9 mouse cellular contexts compared by ENCODE assay signal in the genomic region with DNA sequence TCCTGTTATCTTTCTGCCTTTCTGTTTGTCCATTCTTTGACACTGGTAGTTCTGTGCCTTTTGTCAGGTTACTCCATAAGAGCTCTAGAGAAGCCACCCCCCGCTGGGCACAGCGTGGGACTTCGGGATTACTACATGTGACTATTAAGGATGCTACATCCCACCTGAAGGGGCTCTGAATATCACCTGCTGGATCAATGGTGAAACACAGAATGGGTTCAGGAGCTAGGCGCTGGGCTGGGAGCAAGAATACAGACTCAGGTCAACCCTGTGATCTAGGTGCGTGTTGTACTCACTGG. TPM values are rescaled to one million over a fixed set of nuclear protein-coding genes. Genes with fewer than 3 reads are reported as not detected.
A peak's percentile ranks its signal among the peaks of the same experiment; 100 is the strongest.
DNase-seq lines count a peak whose midpoint lies in the region; ATAC-seq and TF ChIP-seq lines count a peak whose summit lies in the region.
"Had no signal": no experiment of that assay in that cellular context is flagged by ENCODE, and none has a peak within 500 bp of the region (broad histone marks: within the 10 kb centered on the region; RNA-seq: fewer than 3 reads in every experiment).

No protein-coding gene starts in this region.

- ATAC-seq in heart, postnatal 0 days (ENCODE audit: insufficient read depth, low read depth): no peak
- no peak for ATAC-seq in limb, embryonic 14.5 days (ENCODE audit: low FRiP score, low read depth)

- intact Hi-C loops in heart, adult 2 months (cut with DNase I): no loop called here

- 0 out of 2 replicates have a peak, but pooled peaks cover under 1% of the 10 kb centered on the region for H3K4me1 ChIP-seq in heart, postnatal 0 days (ENCODE audit: control insufficient read depth, insufficient read depth)
- no peaks in the 10 kb centered on the region; the same call in 1 of the 2 replicates for H3K4me1 ChIP-seq in heart, adult 2 months (ENCODE audit: control insufficient read depth, insufficient read depth, low read length)
- H3K4me1 ChIP-seq in thymus, adult 2 months (replicated peaks; ENCODE audit: control insufficient read depth, insufficient read depth, low read length): peaks cover 57% of the 10 kb centered on the region
- H3K4me1 ChIP-seq in limb, embryonic 14.5 days (ENCODE audit: control insufficient read depth, insufficient read depth, low read length): no peaks in the 10 kb centered on the region

- H3K9ac ChIP-seq in heart, postnatal 0 days (replicated peaks; ENCODE audit: low read depth, low read length): no peak overlapping the region
- no peak overlapping the region for H3K9ac ChIP-seq in heart, adult 2 months (ENCODE audit: low read depth, low read length)
- no peak overlapping the region for H3K9ac ChIP-seq in limb, embryonic 14.5 days (ENCODE audit: low read depth, low read length, severe bottlenecking)

- no peak for TF ChIP-seq CTCF in heart, postnatal 0 days (IDR thresholded peaks at IDR 0.05; ENCODE audit: low read depth)
- no peak for TF ChIP-seq CTCF in heart, adult 2 months (IDR thresholded peaks at IDR 0.05)
- TF ChIP-seq CTCF in thymus, adult 2 months (IDR thresholded peaks at IDR 0.05; ENCODE audit: borderline replicate concordance, control insufficient read depth, extremely low read depth, insufficient read depth, low read length, poor library complexity): no peak

- H3K36me3 ChIP-seq in heart, postnatal 0 days (replicated peaks; ENCODE audit: control insufficient read depth, insufficient read depth, low read length): no peaks in the 10 kb centered on the region
- H3K36me3 ChIP-seq in heart, adult 2 months (ENCODE audit: control insufficient read depth, insufficient read depth, low read length): no peaks in the 10 kb centered on the region
- H3K36me3 ChIP-seq in thymus, adult 2 months (ENCODE audit: control insufficient read depth, insufficient read depth, low read length): no peaks in the 10 kb centered on the region
- H3K36me3 ChIP-seq in limb, embryonic 14.5 days (ENCODE audit: control insufficient read depth, insufficient read depth, low read length): no peaks in the 10 kb centered on the region

- H3K79me2 ChIP-seq in heart, adult 2 months (replicated peaks; ENCODE audit: control insufficient read depth, insufficient read depth, low read length): no peaks in the 10 kb centered on the region

- 68% methylated on average over 5 of the region's 5 CpGs for WGBS in heart, postnatal 0 days
- WGBS in heart, adult 2 months: 69% methylated on average over 5 of the region's 5 CpGs
- WGBS in thymus, adult 2 months: 94% methylated on average over 5 of the region's 5 CpGs
- WGBS in limb, embryonic 14.5 days: 48% methylated on average over 5 of the region's 5 CpGs

- TF ChIP-seq EP300 in heart, postnatal 0 days (IDR thresholded peaks at IDR 0.05; ENCODE audit: low read depth): no peak
- TF ChIP-seq EP300 in heart, adult 2 months (IDR thresholded peaks at IDR 0.05; ENCODE audit: insufficient read depth, low read depth, low read length): no peak

- DNase-seq in heart, postnatal 0 days (ENCODE audit: low spot score): no peak
- no peak for DNase-seq in heart, adult 2 months
- DNase-seq in thymus, adult 2 months: no peak
- no peak for DNase-seq in thymus, adult 18-20 months
- DNase-seq in limb, embryonic 14.5 days (ENCODE audit: low spot score): no peak
- DNase-seq in urinary bladder, postnatal 14 days (ENCODE audit: low spot score): no peak
- DNase-seq in adrenal gland, adult 2 months: no peak
- no peak for DNase-seq in ovary, postnatal 10 days (ENCODE audit: low spot score)
- DNase-seq: kidney, postnatal 36 days had no signal

- H3K4me3 ChIP-seq in heart, postnatal 0 days (ENCODE audit: low read depth, low read length): peak overlapping the region; percentile 54
- H3K4me3 ChIP-seq in heart, adult 2 months: no peak overlapping the region
- H3K4me3 ChIP-seq in thymus, adult 2 months (ENCODE audit: control insufficient read depth, insufficient read depth, low read length): peak overlapping the region; percentile 92
- peak overlapping the region; percentile 54 for H3K4me3 ChIP-seq in limb, embryonic 14.5 days (replicated peaks; ENCODE audit: low read length)

- H3K4me2 ChIP-seq in heart, postnatal 0 days (ENCODE audit: low read depth, low read length): peak overlapping the region; percentile 65
- H3K4me2 ChIP-seq in limb, embryonic 14.5 days (replicated peaks; ENCODE audit: low read depth, low read length, severe bottlenecking): no peak overlapping the region; the same call in 1 of the 2 replicates

- no peak overlapping the region for H3K27ac ChIP-seq in heart, postnatal 0 days (ENCODE audit: low read depth)
- no peak overlapping the region; the same call in 1 of the 2 replicates for H3K27ac ChIP-seq in heart, adult 2 months
- H3K27ac ChIP-seq in thymus, adult 2 months (ENCODE audit: control insufficient read depth, insufficient read depth, low read length): peak overlapping the region; percentile 15; the same call in 1 of the 2 replicates
- H3K27ac ChIP-seq in limb, embryonic 14.5 days (replicated peaks; ENCODE audit: low read depth, low read length): no peak overlapping the region

- H3K27me3 ChIP-seq in heart, postnatal 0 days (ENCODE audit: control insufficient read depth, insufficient read depth, low read length): peaks cover 3% of the 10 kb centered on the region; the same call in 1 of the 2 replicates
- no peaks in the 10 kb centered on the region for H3K27me3 ChIP-seq in heart, adult 2 months (ENCODE audit: control insufficient read depth, insufficient read depth, low read length)
- no peaks in the 10 kb centered on the region for H3K27me3 ChIP-seq in thymus, adult 2 months (ENCODE audit: control insufficient read depth, insufficient read depth, low read length)
- no peaks in the 10 kb centered on the region for H3K27me3 ChIP-seq in limb, embryonic 14.5 days (ENCODE audit: control insufficient read depth, insufficient read depth, low read length)

- no peak for TF ChIP-seq POLR2A in heart, adult 2 months (IDR thresholded peaks at IDR 0.05; ENCODE audit: insufficient read depth, low read depth, low read length)
- TF ChIP-seq POLR2A in thymus, adult 2 months (IDR thresholded peaks at IDR 0.05; ENCODE audit: control insufficient read depth, extremely low read depth, insufficient read depth, low read length, poor library complexity): no peak
- TF ChIP-seq POLR2A in limb, embryonic 14.5 days (IDR thresholded peaks at IDR 0.05; ENCODE audit: borderline replicate concordance, extremely low read depth, insufficient read depth, insufficient read length): no peak

- H3K9me3 ChIP-seq in heart, postnatal 0 days (replicated peaks; ENCODE audit: control insufficient read depth, low read length): no peaks in the 10 kb centered on the region
- H3K9me3 ChIP-seq in limb, embryonic 14.5 days (ENCODE audit: control insufficient read depth, low read length): no peaks in the 10 kb centered on the region

RNA-seq across cellular contexts. Expression of a gene that starts 0.8 kb away (rescaled TPM):
- total RNA-seq in heart, postnatal 0 days (2014; rRNA removed; ENCODE audit: low replicate concordance): 5.3 and 8.2 TPM in 2 replicates
- 1.5 and 1.6 TPM in 2 replicates for polyA plus RNA-seq in heart, postnatal 0 days (2015; fragmentation: Nextera tagmentation; extraction: Ambion mirVana)
- total RNA-seq in heart, adult 2 months (2021): 1 to 10 TPM; 2.7 to 3.1 TPM
- 3.7 and 4.4 TPM in 2 replicates for polyA plus RNA-seq in heart, adult 2 months (2012; rRNA removed)
- 33.8 and 40.6 TPM in 2 replicates for polyA plus RNA-seq in thymus, adult 2 months (2012; rRNA removed)
- 17.9 and 23.5 TPM in 2 replicates for polyA plus RNA-seq in limb, embryonic 14.5 days (2012; rRNA removed)
- polyA plus RNA-seq in limb, embryonic 14.5 days (2014; fragmentation: Nextera tagmentation; extraction: Ambion mirVana): 12.2 and 12.6 TPM in 2 replicates
- 10 to 100 TPM; 15.5 to 31.7 TPM for total RNA-seq in adrenal gland, adult 2 months (2021)
- polyA plus RNA-seq in adrenal gland, adult 2 months (2012; rRNA removed): 14.7 and 15.9 TPM in 2 replicates

RNA-seq across cellular contexts. Expression of a gene that starts 12.6 kb away (rescaled TPM):
- total RNA-seq in heart, postnatal 0 days (2014; rRNA removed; ENCODE audit: low replicate concordance): 11.9 and 15.3 TPM in 2 replicates
- polyA plus RNA-seq in heart, postnatal 0 days (2015; fragmentation: Nextera tagmentation; extraction: Ambion mirVana): 9.1 and 11.9 TPM in 2 replicates
- 1 to 10 TPM; 5.9 to 6.7 TPM for total RNA-seq in heart, adult 2 months (2021)
- 12.5 and 14.5 TPM in 2 replicates for polyA plus RNA-seq in heart, adult 2 months (2012; rRNA removed)
- polyA plus RNA-seq in thymus, adult 2 months (2012; rRNA removed): 19.8 and 22.0 TPM in 2 replicates
- polyA plus RNA-seq in limb, embryonic 14.5 days (2012; rRNA removed): 17.1 and 23.7 TPM in 2 replicates
- polyA plus RNA-seq in limb, embryonic 14.5 days (2014; fragmentation: Nextera tagmentation; extraction: Ambion mirVana): 15.8 and 17.1 TPM in 2 replicates
- 10 to 100 TPM; 12.8 to 14.8 TPM for total RNA-seq in adrenal gland, adult 2 months (2021)
- polyA plus RNA-seq in adrenal gland, adult 2 months (2012; rRNA removed): 55.1 and 55.3 TPM in 2 replicates

RNA-seq across cellular contexts. Expression of a gene that starts 47.0 kb away (rescaled TPM):
- total RNA-seq in heart, postnatal 0 days (2014; rRNA removed; ENCODE audit: low replicate concordance): 203 and 246 TPM in 2 replicates
- 100 and 104 TPM in 2 replicates for polyA plus RNA-seq in heart, postnatal 0 days (2015; fragmentation: Nextera tagmentation; extraction: Ambion mirVana)
- 100 to 1,000 TPM; 129 TPM for total RNA-seq in heart, adult 2 months (2021)
- 116 and 147 TPM in 2 replicates for polyA plus RNA-seq in heart, adult 2 months (2012; rRNA removed)
- polyA plus RNA-seq in thymus, adult 2 months (2012; rRNA removed): 219 and 224 TPM in 2 replicates
- 222 and 235 TPM in 2 replicates for polyA plus RNA-seq in limb, embryonic 14.5 days (2012; rRNA removed)
- polyA plus RNA-seq in limb, embryonic 14.5 days (2014; fragmentation: Nextera tagmentation; extraction: Ambion mirVana): 197 and 210 TPM in 2 replicates
- total RNA-seq in adrenal gland, adult 2 months (2021): 100 to 1,000 TPM; 160 to 168 TPM
- 123 and 134 TPM in 2 replicates for polyA plus RNA-seq in adrenal gland, adult 2 months (2012; rRNA removed)
